Mouse (Mus musculus) large intestine, adult 2 months (tissue): Measurements from ENCODE around the gene Anln. TPM values are rescaled to one million over a fixed set of nuclear protein-coding genes. Genes with fewer than 3 reads are reported as not detected.
A peak's percentile ranks its signal among the peaks of the same experiment; 100 is the strongest.
"Not testable (repeated sequence)": the region's sequence is repeated elsewhere in the genome, so short reads cannot be mapped to it uniquely, and the experiment has no call there.

Source experiments
- DNase-seq: peaks from one replicate; pipeline ENCODE4 v3.0.0-alpha.2; 2012; ENCODE audit warnings: low read depth, low spot score
- WGBS: fragments of 180-500 bp; shearing (Covaris S2); methylation state at CpG from one replicate; pipeline ENCODE4 v1.1.7; 2018; 5-methylcytosine and 5-hydroxymethylcytosine counted together
- polyA plus RNA-seq: library from polyadenylated mRNA; depleted of rRNA; stranded (reverse); fragments of >200 nt; gene quantifications from 2 replicates; pipeline ENCODE4 v1.2.3, GENCODE M21; 2012; rRNA removed

Anln gene
- polyA plus RNA-seq, 1 experiment, result 3.4 TPM

DNA sequence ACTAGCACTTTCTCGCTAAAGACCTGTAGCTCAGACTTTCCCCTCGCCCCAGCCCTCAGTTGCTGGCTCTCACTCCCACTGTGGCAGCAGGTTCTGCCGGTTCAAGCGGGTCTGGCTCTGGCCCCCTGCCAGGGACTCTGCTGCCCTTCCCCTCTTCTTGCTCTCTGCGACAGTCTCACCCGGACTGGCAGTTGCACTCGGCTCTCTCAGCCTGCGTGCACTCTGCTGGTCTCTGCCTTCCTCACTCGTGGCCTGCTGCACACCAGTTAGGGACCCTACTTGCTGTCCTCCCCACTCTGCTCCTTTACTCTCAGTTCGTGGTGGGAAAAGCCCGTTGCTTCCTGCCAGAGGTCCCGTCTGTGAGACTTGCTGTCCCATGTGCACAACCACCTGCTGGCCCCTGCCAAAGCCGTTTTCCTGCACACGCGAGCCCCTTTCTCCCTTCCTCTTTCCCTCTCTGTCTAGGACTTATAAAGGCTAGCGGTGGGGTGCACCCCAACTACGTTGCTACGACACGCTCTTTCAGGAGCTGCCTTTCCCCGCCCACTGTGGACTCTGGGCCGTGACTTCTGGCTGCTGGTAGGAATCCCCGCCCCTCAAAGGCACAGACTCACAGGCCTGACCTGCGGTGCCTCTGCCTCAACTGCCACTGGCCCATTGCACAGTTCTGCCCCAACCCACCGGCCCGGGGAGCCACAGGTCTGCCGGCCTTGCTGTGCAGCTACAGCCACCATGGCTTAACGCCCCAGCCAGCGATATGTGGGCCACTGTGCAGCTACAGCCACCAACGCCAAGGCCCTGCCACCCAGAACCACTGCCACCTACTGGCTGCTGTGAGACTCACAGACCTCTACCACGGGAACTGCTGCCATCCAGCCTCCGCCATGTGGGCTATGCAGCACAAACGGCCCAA, 61.3 kb downstream of the Anln start:
- peak; percentile 76 for DNase-seq
- 2% methylated on average over 32 of the region's 32 CpGs for WGBS

DNA sequence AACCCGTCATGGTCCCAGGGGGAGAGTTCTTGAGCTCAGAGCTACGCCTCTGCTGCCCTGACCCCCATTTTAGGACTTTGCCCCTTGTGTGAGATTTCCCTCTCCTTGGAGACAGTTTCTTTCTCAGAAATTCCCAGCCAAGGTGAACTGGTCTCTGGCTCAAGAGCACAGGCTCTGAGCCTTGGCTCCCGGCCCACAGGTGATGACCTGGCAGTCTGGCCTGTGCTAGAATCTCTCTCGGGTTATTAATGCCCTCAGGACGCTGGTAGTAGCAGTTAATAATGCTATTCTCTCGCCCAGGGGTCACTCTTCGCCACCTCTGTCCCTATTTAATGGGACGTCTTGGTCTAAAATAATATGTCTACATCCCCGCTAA, 61.9 kb downstream of the Anln start:
- 13% methylated on average over 9 of the region's 9 CpGs for WGBS
- no peak for DNase-seq

DNA sequence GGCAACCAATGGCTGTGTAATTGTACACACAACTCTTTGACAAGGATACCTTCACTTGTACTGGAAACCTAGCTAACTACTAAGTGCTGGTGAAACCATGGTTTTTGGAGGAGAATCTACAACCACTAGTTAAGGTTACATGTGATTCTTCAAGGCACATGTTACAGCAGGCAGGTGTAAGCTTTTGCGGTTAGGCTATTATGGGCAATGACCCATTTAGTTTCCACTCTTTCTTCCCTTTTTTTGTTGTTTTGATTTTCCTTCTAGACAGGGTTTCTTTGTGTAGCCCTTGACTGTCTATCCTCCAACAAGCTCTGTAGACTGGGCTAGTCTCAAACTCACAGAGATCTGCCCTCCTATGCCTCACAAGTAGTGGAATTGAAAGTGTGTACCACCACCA, 64.4 kb downstream of the Anln start:
- WGBS, result 97% methylated on average over 1 of the region's 1 CpGs
- no peak for DNase-seq

DNA sequence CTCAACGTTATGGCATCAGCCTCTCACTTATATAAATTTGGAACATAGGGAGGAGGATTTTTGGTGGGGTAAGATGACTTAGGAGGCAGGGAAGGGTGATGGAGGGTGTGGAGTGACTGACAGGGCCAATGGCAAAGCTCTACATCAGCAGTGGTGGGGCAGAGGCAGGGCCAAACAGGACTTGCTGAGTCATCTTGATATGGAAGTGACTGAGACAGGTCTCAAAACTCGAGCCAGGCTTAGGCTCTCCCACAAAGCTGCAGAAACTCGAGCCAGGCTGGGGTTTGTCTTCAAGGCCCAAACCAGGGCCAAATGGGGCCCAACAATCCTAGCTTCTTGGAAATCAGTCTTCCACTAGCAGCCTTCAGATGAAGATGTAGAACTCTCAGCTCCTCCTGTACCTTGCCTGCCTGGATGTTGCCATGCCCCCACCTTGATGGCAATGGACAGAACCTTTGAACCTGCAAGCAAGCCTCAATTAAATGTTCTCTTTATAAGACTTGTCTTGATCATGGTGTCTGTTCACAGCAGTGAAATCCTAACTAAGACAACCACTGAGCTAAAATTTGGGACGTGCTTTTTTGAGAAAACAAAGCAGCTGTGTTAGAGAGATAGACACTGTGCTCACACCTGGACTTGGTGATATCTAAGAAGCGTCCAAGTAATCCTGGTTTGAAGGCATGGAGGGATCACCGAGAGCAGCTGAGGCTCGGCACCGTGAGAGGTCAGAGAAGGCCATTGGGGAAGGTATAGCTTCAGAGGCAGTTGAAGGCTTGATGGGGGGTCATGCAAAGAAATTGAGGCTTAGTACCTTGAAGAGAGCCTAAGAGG, 66.4 kb downstream of the Anln start:
- WGBS, result 74% methylated on average over 8 of the region's 8 CpGs

DNA sequence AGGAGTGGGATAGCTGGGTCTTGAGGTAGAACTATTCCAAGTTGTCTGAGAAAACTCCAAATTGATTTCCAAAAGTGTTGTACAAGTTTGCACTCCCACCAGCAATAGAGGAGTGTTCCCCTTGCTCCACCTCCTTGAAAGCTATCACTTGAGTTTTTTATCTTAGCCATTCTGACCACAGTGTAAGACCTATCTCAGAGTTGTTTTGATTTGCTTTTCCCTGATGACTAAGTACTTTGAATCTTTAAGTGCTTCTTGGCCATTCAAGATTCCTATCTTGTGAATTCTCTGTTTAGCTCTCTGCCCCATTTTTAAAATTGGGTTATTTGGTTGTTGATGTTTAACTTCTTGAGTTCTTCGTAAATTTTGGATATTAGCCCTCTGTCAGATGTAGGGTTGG, 69.9 kb downstream of the Anln start:
- no peak for DNase-seq
- 91% methylated on average over 1 of the region's 1 CpGs for WGBS

More for the DNA sequence above, 66.4 kb downstream of the Anln start:
- DNase-seq, result no peak

DNA sequence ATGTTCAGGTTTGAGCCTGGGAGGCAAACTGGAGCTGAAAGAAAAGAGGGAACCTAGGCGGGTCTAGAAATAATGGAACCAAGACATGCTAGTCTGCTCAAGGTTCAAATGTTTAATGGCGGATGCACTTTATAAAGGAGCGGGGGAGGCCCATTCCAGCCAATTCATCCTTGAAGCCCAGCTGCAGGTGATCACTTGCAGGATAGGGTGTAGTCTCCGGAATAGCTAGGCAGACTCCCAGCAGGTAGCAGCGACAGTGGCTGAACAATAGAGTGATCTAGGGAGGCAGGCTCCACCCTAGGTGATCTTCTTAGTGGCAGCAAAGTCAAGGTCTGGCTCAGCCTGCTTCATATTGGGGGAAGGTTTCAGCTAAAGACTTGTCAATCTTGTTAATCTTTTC, 72.9 kb downstream of the Anln start:
- WGBS, result 85% methylated on average over 5 of the region's 5 CpGs
- not testable (repeated sequence) for DNase-seq

DNA sequence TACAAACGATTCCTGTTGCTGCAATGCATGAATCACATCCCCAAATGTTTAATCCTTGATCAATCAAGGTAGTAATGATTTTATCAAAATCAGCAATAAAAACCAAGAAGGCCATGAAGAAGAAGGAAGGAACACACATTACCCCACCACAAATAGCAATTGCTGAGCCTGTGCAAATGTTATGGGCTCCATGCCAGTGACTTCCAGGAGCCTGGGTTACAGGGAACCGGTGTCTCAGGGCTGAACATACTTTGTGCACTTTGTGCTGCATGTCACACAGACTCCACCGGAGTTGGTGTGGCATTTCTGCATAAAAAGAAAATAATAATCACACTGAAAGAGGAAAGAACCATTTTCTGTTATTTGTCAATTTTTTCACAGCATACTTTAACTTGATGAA, 74.9 kb downstream of the Anln start:
- WGBS, result 55% methylated on average over 3 of the region's 3 CpGs
- no peak for DNase-seq

DNA sequence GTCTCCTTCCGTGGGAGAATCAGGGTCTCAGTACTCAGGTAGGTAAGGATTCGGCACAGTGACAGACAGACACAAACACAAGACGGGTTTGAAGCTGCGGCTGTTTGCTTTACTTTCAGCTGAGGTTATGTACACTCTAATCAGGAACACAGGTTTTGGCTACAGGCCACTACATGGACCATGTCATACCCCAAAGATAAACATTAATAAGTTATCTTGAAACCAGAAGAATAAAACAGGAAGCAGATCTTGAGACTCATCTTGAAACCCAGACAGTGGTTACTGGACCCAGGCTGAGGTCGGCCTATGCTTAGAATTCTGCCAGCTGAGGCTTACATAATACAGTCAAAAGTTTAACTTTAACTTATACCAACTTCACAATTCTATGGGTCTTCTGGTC, 75.8 kb downstream of the Anln start:
- no peak for DNase-seq
- 70% methylated on average over 5 of the region's 5 CpGs for WGBS

DNA sequence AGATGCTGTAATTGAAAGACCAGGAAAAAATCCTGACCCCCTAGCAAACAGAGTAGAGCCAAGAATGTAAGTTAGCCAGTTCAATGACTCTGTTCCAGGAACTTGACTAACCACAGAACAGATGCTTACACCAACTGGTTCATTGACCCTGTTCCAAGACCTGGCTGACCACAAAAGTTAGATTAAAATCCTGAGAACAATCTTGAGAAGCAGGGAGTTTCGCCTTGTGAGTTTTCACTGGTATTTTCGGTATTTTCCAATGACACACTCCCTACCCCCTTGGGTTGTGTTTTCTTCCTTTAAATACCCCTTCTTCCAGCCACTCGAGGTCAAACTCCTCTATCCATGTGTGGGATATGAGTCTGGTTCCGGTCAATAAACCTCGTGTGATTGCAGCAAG, 79.3 kb downstream of the Anln start:
- WGBS, result 83% methylated on average over 5 of the region's 5 CpGs
- DNase-seq, result no peak

DNA sequence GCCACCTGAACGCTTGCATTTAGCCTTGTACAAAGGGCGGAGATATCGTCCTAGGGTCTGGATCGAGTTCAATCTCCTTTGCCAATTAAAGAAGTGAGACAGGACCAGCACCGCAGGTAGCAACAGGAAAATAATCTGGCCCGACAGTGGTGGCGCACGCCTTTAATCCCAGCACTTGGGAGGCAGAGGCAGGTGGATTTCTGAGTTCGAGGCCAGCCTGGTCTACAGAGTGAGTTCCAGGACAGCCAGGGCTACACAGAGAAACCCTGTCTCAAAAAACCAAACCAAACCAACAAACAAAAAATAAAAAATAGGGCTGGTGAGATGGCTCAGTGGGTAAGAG, 81.1 kb downstream of the Anln start:
- 5% methylated on average over 9 of the region's 9 CpGs for WGBS
- not testable (repeated sequence) for DNase-seq

DNA sequence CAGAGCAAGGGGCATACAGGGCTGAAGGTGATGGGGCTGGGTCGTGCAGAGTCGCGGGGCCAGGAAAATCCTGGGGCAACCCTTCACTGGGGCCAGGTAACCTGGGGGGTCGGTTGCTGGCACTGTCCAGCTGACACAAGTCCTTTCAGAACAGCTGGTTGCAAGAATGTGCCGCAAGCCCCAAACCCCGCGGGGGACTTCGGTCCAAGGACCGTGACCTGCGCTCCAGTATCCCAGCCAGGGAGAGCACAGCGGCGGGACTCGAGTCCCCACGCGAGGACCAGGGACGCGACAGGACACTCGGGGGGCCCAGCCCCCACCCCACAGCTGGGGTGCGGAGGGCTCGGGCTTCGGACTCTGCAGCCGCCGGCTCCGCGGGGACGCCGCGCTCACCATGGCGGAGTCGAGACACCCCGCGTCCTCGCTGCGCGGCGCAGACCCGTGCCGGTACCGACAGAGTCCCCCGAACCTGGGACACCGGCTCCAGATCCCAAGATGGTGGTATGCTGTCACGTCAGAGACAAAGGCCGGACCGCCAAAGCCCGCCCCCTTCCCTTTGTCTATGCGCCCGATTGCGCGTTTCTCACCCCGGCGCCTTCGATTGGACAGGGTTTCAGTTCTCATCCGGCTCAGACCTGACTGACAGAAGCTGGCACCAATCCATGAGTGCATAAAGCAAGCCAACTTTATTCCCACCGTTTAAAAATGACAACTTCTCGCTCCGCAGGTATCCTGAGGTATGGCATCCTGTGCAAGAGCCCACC, 81.7 kb downstream of the Anln start, which contains the start of gene Zfp810:
Gene Zfp810 (minus strand): TSS at position 493 of the 764 bp plus-strand sequence.
- WGBS, result under 1% methylated on average over 56 of the region's 56 CpGs
- peak; percentile 94 for DNase-seq

DNA sequence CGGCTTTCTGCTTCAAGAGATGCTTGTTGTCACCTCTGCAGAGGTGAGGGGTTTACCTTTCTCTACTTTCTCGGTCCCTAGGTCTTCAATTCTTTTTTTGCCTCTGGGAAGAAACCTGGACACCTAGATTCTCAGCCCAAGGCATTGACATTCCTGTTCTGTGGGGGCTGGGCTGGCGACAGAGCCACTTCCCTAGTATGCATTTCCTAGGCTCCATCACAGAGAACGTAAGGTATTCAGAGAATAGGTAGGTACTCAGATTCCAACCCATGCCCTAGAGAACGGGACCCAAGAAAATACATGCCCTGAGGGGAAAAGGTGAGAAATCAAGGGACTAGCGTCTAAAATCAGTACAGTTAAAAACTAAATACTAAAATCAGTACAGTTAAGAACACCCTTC, 82.3 kb downstream of the Anln start:
- WGBS, result 18% methylated on average over 6 of the region's 6 CpGs
- no peak for DNase-seq

DNA sequence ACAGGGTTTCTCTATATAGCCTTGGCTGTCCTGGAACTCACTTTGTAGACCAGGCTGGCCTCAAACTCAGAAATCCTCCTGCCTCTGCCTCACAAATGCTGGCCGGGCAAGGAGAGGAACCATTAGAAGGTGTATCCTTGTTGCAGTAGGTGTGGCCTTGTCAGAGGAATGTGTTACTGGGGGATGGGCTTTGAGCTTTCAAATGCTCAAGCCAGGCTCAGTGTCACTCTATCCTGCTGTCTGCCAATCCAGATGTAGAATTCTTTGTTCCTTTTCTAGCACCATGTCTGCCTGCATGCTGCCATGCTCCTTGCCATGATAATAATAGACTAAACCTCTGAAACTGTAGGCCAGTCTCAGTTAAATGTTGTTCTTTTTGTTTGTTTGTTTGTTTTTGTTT, 86.8 kb downstream of the Anln start:
- 95% methylated on average over 1 of the region's 1 CpGs for WGBS

More for the DNA sequence above, 86.8 kb downstream of the Anln start:
- no peak for DNase-seq

Other genes starting within 250 kb of the Anln start
- gene Pigyl, start 232.3 kb downstream of the Anln start, polyA plus RNA-seq, result 45.9 and 50.1 TPM in 2 replicates
- gene Zfp872, start 201.1 kb downstream of the Anln start, polyA plus RNA-seq, result not detected in 2 replicates
- 5.8 and 11.2 TPM in 2 replicates for gene Zfp809, start 163.5 kb downstream of the Anln start, polyA plus RNA-seq
- gene Zfp599, start 129.3 kb downstream of the Anln start, polyA plus RNA-seq, result 0.57 and 0.67 TPM in 2 replicates
- 2.8 and 4.9 TPM in 2 replicates for gene Zfp810, start 81.5 kb downstream of the Anln start, polyA plus RNA-seq
- 0.26 and 0.66 TPM in 2 replicates for gene 9530077C05Rik, start 22.3 kb upstream of the Anln start, polyA plus RNA-seq
- not detected in 2 replicates for gene Gm17545, start 65.1 kb upstream of the Anln start, polyA plus RNA-seq
- 40.7 and 52.2 TPM in 2 replicates for gene Rp9, start 80.6 kb upstream of the Anln start, polyA plus RNA-seq
- 4.2 and 4.8 TPM in 2 replicates for gene Bbs9, start 86.5 kb upstream of the Anln start, polyA plus RNA-seq